Mouse (Mus musculus) megakaryocyte, embryonic 14.5 days (primary cell): ENCODE measurements at regions not wholly inside any gene's neighbourhood (a gene's known extent, or its start where the extent isn't known, plus 50 kb on each side); places are given as distances from the start of the nearest gene placed in this dataset.

ENCODE experiments used
- FLI1 ChIP-seq: IDR thresholded peaks from 2 replicates; pipeline ENCODE4 v1.6.1; 2012; ENCODE audit warnings: low read length, inconsistent platforms, mixed read lengths
- GATA1 ChIP-seq: IDR thresholded peaks from 3 replicates; pipeline ENCODE4 v1.6.1; 2012; ENCODE audit warnings: mixed read lengths, low read length, inconsistent platforms, borderline replicate concordance

DNA sequence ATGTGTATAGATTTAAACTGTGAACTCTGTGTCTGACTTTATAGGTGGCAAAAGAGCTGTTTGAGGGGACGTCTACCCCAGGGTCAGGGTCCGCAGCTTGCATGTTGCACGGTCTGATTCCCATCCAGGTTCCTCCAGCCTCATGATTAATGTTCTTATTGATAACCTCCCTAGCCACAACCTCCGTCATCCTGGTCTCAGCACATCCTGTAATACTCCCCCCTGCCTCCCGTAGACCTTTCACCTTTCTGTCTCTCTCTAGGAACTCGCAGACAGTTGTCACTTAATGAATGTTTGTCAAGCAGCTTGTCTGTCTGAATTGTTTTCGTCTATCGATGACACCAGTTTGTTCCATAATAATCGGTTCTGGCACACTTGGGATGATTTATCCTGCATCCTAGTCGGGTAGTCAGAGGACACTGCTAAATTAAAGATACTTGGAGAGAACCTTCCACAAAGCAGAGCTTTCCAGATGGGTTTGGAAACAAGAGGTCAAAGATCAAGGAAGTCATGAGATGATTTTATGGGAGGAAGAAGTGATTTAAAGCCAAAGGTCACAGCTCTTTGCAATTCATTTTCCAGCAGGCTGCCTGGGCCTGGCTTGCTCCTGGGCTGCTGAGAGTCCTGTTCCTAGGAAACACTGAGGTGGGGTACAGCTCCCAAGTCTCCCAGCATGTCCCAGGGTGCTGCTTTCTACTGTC is 435.9 kb downstream of the Prdm2 start:
- TF ChIP-seq FLI1 (no peak), GATA1 (no peak)
